Mouse (Mus musculus): Measurements from ENCODE around the gene Gm49394.

Gene Gm49394

DNA sequence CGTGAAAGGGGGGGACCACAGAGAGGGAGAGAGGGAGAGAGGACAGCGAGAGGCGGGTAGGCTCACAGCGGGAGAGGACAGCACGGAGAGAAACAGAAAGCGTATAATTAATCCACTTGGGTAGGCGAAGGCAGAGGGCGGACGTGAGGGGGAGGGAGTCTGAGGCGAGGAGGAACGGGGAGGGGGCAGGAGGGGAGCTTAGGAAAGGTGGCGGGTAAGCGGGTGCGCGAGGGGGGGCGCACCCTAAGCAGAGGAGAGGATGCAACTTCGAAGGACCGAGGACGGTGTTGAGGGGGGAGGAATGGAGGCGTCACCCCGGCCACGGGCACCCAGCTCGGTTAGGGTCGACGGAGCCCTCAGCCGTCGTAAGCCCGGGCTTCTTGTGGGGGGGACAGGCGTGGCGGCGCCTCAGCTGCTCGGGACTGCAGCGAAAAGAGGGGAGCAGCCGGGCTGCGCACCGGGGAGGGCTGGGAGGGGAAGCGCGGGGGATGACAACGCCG is 11.0 kb downstream of the Gm49394 start:
- DNase-seq = no peak

DNA sequence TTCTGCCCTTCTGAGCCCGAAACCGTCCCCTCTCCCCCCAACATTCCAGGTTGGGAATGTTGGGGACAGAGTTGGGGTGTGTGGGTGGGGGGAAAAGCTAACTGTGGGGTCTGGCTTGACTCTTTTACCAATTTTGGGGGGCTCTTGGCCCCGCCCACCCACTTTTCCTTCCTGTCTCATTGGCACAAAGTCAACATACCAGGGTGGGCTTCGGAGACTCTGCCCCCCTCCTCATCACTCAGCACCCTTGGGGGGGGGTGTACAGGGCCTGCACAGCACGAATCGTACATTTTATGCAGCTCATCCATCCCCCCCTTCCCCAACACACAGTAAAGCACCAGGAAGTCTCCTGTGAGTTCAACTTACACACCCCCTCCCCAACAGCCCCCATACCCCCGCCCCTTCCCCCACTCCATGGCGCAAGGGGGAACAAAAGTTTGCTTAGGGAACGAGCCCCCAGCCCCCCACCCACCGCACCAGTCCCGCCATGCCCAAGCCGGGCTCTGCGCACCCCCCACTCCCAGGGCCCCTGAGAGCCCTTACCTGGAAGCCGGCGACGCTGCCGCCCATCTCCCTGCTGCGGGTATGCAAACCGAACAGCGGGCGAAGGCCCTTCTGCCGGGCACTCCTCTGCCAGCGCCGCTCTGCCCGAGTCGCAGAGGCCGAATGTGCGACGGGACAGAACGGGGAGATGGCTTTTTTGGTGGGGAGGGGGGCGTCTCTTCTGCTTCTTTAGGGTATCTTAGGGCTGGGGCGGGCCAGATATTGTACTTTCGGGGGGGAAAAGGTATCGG is 11.7 kb downstream of the Gm49394 start:
- DNase-seq = no peak

DNA sequence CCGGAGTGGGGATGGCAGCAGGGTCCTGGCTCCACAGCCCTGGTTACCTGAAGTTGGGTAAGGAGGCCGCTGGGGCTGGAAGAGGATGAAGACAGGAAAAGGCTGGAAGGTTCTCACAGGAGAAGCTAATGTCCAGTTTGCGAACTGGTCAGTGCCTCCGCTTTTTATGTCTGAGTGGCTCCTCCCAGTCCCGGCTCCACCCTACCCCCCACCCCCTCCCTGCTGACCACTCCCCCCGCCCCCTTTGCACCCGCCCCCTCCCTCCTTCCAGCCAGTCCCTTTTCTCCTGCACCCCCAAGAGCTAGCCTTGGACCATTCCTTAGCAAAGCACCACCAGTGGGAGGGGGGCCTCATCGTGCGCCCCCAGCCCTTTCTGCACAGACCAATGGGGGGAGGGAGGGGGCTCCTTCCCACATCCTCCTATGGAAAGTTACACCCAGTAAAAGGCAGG is 12.4 kb downstream of the Gm49394 start:
- no peak for DNase-seq

DNA sequence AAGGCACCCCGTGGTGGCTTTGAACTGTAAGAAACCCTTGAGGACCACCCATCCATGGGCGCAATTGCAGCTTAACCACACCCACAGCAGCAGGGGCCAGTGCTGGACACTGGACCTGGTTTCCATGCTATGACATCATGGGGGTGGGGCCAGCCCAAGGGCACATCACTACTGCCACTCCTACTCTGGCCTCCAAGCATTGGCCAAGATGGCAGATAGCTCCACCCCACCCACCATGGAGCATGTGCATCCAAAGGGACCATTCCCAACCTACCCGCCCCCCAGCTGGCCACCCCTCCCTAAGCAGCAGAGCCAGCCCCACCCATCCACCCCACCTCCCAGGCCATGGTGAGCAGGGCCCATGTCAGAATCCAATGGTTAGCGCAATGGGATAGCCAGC is 13.7 kb downstream of the Gm49394 start:
- no peak for DNase-seq

DNA sequence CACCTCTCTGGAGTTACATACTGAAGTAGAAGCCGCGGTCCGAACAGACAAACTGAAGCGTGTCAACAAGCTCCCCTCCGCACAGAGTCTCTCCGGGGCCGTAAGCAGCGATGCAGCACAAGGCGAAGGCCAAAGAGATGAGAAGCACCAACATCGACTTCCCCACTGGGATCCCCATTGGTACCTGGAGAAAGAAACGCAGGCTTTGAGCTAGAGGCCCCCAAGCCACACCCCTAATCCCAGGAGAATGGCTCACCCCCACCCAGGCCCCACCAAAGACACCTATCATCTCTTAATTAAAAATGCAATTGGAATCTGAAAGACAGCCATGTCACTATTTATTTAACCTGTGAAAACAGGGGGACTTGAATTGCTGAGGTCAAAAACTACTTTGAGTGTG is 14.1 kb downstream of the Gm49394 start:
- DNase-seq = no peak

DNA sequence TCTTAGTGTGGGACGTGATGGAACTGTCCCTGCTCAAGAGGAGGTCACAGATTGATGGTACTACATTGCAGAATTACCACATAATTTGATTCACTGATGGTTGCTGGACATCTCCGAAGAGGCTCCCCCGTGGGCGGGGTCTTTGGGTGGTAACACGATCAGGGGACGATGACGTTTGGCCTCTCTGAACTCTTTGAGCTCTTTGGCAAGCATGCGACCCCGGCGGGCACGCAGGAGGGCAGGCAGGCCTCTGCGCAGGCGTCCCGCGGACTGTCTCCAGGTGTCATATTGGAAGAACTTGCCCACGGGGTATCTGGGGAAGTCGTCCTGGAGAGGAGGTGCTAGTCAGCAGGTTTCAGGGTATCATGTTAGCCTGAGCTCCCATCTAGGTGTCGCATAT is 16.0 kb downstream of the Gm49394 start:
- DNase-seq = no peak

DNA sequence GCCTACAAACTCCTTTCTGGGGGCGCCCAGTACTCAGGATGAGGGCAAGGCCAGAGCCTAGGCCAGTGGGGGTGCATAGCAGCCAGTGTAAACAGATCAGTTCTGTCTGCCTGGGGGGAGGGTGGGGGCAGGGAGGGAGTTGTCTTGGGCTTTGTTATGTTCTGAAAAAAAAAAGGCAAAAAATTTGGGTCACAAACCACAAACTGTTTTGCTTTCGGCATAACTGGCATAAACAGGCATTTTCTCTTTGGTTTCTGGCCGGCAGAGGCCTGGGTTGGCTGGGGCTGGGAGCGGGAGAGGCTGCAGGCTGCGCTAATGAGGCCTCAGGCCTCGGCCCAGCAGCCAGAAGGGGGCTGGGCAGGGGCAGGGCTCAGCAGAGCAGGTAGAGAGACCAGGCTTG is 23.1 kb downstream of the Gm49394 start:
- DNase-seq = no peak

DNA sequence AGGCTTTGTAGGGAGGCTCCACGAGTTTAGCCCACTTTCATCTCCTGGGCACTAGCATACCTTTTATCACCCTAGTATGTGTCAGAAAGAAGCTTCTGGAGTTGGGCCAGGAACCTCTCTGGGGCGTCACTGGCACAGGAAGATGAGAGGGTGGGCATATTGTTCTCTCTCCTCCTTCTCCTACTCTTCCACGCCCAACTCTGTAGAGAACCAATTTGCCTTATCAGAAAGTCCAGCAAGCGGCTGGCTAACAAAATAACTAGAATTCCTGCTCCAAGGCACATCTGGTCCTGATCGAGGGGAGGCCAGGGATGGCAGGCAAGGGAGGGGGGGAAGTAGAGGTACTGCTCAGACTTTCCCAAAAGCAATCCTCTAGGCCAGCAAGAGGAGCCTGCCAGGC is 24.7 kb downstream of the Gm49394 start:
- DNase-seq = no peak

DNA sequence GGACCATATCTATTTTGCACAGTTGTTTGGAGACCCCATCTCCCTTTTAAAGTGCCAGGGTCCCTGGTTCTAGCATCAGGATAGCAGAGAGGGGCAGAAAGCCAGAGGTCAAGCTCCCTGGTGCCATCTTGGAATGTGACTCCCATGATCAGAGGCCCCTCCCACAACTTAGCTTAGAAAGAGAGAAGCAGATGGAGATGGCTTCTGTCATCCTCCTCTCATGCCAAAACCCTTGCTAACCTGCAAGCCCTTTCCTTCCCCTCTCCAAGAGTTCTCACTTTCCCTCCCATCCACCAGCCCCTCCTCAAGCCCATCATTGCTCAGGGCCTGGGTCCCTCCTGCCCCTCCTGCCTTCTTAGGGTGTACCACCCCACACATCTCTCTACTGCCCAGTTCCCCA is 33.6 kb downstream of the Gm49394 start:
- DNase-seq = no peak

DNA sequence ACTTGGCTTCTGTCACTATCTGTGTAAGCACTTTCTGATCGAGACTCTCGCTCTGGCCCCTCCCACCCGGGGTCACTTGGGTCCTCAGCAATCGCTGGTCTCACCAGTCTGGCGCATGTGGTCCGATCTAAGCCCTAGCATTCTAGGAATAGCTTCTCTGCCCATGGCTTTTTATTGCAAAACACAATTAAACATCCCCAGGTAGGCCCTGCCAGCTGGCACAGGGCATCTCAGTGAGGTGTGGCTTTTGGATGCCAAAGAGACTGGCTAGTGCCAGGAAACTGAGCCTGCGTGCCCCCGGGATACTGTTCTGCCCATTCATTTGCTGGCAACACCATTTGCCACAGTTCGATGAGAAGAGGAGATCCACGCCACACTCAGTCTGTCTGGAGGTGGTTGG is 39.1 kb downstream of the Gm49394 start:
- no peak for DNase-seq

DNA sequence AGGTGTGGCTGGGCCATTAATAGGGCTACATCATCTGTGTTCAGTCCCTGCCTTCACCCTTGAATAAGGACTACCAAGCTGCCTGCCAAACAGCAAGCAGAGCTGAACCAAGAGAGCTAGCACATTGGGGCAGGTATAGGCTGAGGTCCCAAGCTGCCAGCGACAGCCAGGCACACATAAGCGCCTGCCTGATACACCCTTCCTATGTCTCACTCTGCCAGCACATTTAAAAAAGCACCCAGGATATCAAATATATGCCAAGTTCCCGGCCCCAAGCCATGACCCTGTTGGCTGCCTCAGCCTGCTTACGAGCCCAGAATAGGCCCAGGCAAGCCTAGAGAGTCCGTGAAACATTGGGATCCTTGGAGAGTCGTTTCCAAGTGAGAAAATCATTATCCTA is 39.9 kb downstream of the Gm49394 start:
- DNase-seq = no peak

DNA sequence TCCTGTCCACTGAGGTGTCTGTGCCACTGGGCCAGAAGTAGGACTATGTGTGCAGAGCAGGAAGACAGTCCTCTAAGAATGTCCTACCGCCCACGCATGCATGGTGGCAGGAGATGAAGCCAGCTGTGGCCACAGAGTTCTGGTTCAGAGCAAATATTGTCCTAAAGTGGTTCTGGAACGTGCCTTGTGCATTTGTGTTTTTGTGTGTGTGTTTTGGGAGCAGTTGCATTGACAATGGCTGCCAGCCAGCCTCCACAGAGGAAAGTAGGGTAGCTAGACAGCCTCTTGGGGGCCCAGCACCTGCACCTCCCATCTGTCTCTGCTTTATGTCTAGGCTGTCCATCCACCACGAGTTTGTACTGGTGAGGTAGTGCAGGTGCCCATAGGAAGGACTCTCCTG is 47.6 kb downstream of the Gm49394 start:
- no peak for DNase-seq

DNA sequence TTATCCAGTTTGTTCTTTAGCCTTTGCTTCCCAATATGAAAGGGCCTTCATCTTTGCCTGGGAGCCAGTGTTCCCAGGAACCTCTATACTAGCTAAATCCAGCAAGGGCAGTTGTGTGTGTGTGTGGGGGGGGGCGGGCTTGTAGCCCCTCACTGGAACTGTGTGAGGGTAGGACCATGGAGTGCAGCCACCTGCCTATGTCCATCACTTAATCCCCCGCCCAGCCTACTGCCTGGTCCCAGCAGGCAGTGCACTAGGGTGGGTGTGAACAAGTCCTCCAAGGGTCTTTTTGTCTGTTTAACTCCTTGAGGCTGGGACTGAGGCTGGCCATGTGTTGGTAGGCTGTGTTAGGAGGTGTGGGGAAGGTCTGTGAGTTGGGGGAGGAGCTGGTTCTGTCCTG is 56.7 kb downstream of the Gm49394 start:
- DNase-seq = no peak

DNA sequence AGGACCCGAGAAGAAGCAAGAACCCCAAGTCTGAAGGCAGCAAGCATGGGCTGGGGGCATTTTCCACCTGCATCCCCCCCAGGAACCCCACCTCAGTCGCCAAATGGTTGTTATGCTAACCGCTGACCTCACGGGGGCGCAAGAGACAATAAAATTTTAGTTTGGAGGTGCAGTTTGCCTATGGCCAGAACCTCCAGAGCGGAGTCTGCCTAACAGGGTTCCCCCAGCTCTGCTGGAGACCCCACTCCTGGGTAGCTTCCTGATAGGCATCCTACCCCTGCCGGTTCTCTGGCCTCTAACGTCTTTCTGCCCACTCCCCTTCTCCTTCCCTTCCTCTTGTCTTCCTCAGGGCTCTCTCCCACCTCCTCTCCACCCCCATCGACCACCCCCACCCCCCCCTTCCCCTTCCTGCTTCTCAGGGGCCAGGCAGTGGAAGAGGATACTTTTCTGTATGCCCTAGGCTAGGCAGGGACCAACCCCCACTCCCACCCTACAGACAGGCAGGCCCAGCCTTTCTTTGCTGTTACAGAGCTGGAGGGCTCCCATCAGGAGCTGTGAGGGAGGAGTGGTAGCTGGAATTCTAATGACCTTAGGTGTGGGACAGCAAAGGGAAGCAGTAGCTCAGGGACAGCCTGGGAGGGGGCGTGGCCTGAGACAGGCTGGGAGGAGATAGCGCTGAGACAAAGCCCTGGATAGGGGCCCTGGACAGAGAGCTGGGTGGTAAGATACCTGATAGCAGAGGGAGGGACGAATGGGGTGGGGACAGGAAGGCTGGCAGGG is 58.9 kb downstream of the Gm49394 start:
- peak; percentile 26 for DNase-seq

DNA sequence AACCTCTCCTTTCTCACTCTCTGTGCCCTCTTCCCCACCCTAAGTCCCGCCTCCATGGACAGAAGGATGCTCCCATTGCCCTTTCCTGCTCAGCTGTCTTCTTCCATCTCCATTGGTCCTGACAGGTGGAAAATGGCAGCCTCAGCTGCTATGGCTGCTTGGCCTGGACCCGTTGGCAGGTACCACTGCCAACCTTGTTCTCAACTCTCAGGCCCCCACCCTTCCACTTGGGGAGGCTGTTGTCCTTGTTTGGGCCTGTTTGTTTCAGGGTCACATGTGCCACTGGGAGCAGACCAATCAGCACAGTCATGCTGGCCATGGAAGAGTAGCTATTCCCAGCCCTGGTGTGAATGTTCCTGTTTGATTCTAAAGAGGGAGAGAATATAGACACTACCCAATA is 68.8 kb downstream of the Gm49394 start:
- no peak for DNase-seq

All from right cerebral cortex, adult 18-20 months (tissue).